Mouse (Mus musculus) MEL (cell line): ENCODE measurements around the gene Cnot6l. TPM values are rescaled to one million over a fixed set of nuclear protein-coding genes. Genes with fewer than 3 reads are reported as not detected.

ENCODE experiments used
- DNase-seq: peaks from one replicate; pipeline ENCODE4 v3.0.0; 2011; ENCODE audit warnings: low read depth, low spot score
- H3K27ac ChIP-seq: 2 replicates; pipeline ENCODE4 v1.5.1; 2012; ENCODE audit warnings: low read depth, mild to moderate bottlenecking, control low read depth, low read length, moderate library complexity; ENCODE audit not compliant: control insufficient read depth
- H3K27me3 ChIP-seq, 2 experiments: fragments of 150-350 bp in 1 of 2; sonication (generic) in 1 of 2; 2 replicates each; pipeline ENCODE4 v1.6.1; 2012; ENCODE audit warnings: low read length in 2 of 2, mild to moderate bottlenecking in 2 of 2, improper control_type of control experiment in 1 of 2, moderate library complexity in 1 of 2; ENCODE audit not compliant: insufficient read depth in 2 of 2, control insufficient read depth in 1 of 2
- H3K36me3 ChIP-seq, 2 experiments: 2 replicates each; pipeline ENCODE4 v1.6.1; 2012 to 2014; ENCODE audit warnings: low read length in 2 of 2, improper control_type of control experiment in 1 of 2, inconsistent platforms in 1 of 2, mild to moderate bottlenecking in 1 of 2; ENCODE audit not compliant: insufficient read depth in 2 of 2, control insufficient read depth in 1 of 2
- H3K4me1 ChIP-seq, 2 experiments: fragments of 150-350 bp in 1 of 2; sonication (generic) in 1 of 2; 2 replicates each; pipeline ENCODE4 v1.6.1; 2012; ENCODE audit warnings: low read length in 2 of 2, improper control_type of control experiment in 1 of 2, mild to moderate bottlenecking in 1 of 2; ENCODE audit not compliant: insufficient read depth in 2 of 2, control insufficient read depth in 1 of 2
- H3K4me3 ChIP-seq, 2 experiments: fragments of 150-350 bp in 1 of 2; sonication (generic) in 1 of 2; 2 replicates each; pipeline ENCODE4 v1.5.1; 2012; ENCODE audit warnings: low read depth in 2 of 2, low read length in 2 of 2, mild to moderate bottlenecking in 2 of 2, moderate library complexity in 2 of 2, control low read depth in 1 of 2, improper control_type of control experiment in 1 of 2; ENCODE audit not compliant: control insufficient read depth in 1 of 2, insufficient read depth in 1 of 2
- H3K79me2 ChIP-seq: 2 replicates; pipeline ENCODE4 v1.6.1; 2012; ENCODE audit warnings: mild to moderate bottlenecking, low read length, moderate library complexity; ENCODE audit not compliant: control insufficient read depth, poor library complexity, insufficient read depth
- H3K9ac ChIP-seq: 2 replicates; pipeline ENCODE4 v1.6.1; 2012; ENCODE audit warnings: low read depth, mild to moderate bottlenecking, control low read depth, low read length, moderate library complexity; ENCODE audit not compliant: control insufficient read depth, poor library complexity, severe bottlenecking
- H3K9me3 ChIP-seq: fragments of 150-350 bp; sonication (generic); replicated peaks from 2 replicates; pipeline ENCODE4 v1.6.1; 2012; ENCODE audit warnings: mild to moderate bottlenecking, low read length, improper control_type of control experiment, moderate library complexity; ENCODE audit not compliant: insufficient read depth
- BHLHE40 ChIP-seq: IDR thresholded peaks from 2 replicates; pipeline ENCODE4 v1.6.1; 2012; ENCODE audit warnings: low read depth, mild to moderate bottlenecking, inconsistent platforms, low read length, improper control_type of control experiment, borderline replicate concordance
- CHD1 ChIP-seq: IDR thresholded peaks from 2 replicates; pipeline ENCODE4 v1.6.1; 2012; ENCODE audit warnings: low read depth, mild to moderate bottlenecking, inconsistent platforms, low read length, improper control_type of control experiment
- CTCF ChIP-seq, 3 experiments: IDR thresholded peaks in 2 of 3; conservative IDR thresholded peaks in 1 of 3; 2 replicates each; pipeline ENCODE4 v1.5.1; 2011 to 2012; ENCODE audit warnings: low read length in 3 of 3, low read depth in 2 of 3, mild to moderate bottlenecking in 2 of 3, improper control_type of control experiment in 1 of 3, inconsistent platforms in 1 of 3, mixed read lengths in 1 of 3, moderate library complexity in 1 of 3; ENCODE audit not compliant: control insufficient read depth in 1 of 3, insufficient read depth in 1 of 3, poor library complexity in 1 of 3, severe bottlenecking in 1 of 3
- E2F4 ChIP-seq: IDR thresholded peaks from 2 replicates; pipeline ENCODE4 v1.6.1; 2011; ENCODE audit warnings: low read depth, low read length, improper control_type of control experiment, borderline replicate concordance
- EP300 ChIP-seq, 2 experiments: IDR thresholded peaks; 2 replicates each; pipeline ENCODE4 v1.6.1; 2011; ENCODE audit warnings: improper control_type of control experiment in 2 of 2, low read length in 2 of 2, low read depth in 1 of 2, mild to moderate bottlenecking in 1 of 2
- ETS1 ChIP-seq: IDR thresholded peaks from 2 replicates; pipeline ENCODE4 v1.6.1; 2012; ENCODE audit warnings: low read depth, mild to moderate bottlenecking, inconsistent platforms, low read length, improper control_type of control experiment, moderate library complexity
- GABPA ChIP-seq: IDR thresholded peaks from 2 replicates; pipeline ENCODE4 v1.6.1; 2012; ENCODE audit warnings: low read depth, mild to moderate bottlenecking, inconsistent platforms, low read length, improper control_type of control experiment, moderate library complexity
- GATA1 ChIP-seq: IDR thresholded peaks from 2 replicates; pipeline ENCODE4 v1.6.1; 2011; ENCODE audit warnings: low read depth, low read length, improper control_type of control experiment
- HCFC1 ChIP-seq: IDR thresholded peaks from 2 replicates; pipeline ENCODE4 v1.6.1; 2012; ENCODE audit warnings: low read depth, mild to moderate bottlenecking, inconsistent platforms, low read length, improper control_type of control experiment, moderate library complexity
- KAT2A ChIP-seq: conservative IDR thresholded peaks from 2 replicates; pipeline ENCODE4 v1.6.1; 2012; ENCODE audit warnings: low read depth, low read length, improper control_type of control experiment, inconsistent platforms
- MAFK ChIP-seq: IDR thresholded peaks from 2 replicates; pipeline ENCODE4 v1.6.1; 2011; ENCODE audit warnings: low read depth, mild to moderate bottlenecking, low read length, improper control_type of control experiment, borderline replicate concordance
- MAX ChIP-seq: IDR thresholded peaks from 2 replicates; pipeline ENCODE4 v1.6.1; 2011; ENCODE audit warnings: low read length, improper control_type of control experiment
- MAZ ChIP-seq: IDR thresholded peaks from 2 replicates; pipeline ENCODE4 v1.6.1; 2012; ENCODE audit warnings: low read depth, mild to moderate bottlenecking, inconsistent platforms, low read length, improper control_type of control experiment
- MEF2A ChIP-seq: IDR thresholded peaks from 2 replicates; pipeline ENCODE4 v1.6.1; 2014; ENCODE audit warnings: low read depth, mild to moderate bottlenecking, inconsistent platforms, low read length, improper control_type of control experiment; ENCODE audit not compliant: poor library complexity, insufficient replicate concordance, severe bottlenecking; ENCODE audit errors: extremely low read depth
- MXI1 ChIP-seq: IDR thresholded peaks from 2 replicates; pipeline ENCODE4 v1.6.1; 2011; ENCODE audit warnings: mild to moderate bottlenecking, low read depth, low read length, improper control_type of control experiment
- MYC ChIP-seq: IDR thresholded peaks from 2 replicates; pipeline ENCODE4 v1.6.1; 2011; ENCODE audit warnings: low read depth, mild to moderate bottlenecking, low read length, improper control_type of control experiment, moderate library complexity
- NELFE ChIP-seq: IDR thresholded peaks from 2 replicates; pipeline ENCODE4 v1.6.1; 2011; ENCODE audit warnings: low read depth, low read length, improper control_type of control experiment
- POLR2A ChIP-seq, 2 experiments: IDR thresholded peaks; 2 replicates each; pipeline ENCODE4 v1.6.1; 2011 to 2012; ENCODE audit warnings: low read length in 2 of 2, mild to moderate bottlenecking in 2 of 2, control low read depth in 1 of 2, improper control_type of control experiment in 1 of 2, low read depth in 1 of 2, moderate library complexity in 1 of 2; ENCODE audit not compliant: control insufficient read depth in 1 of 2, insufficient read depth in 1 of 2, poor library complexity in 1 of 2
- POLR2AphosphoS2 ChIP-seq: IDR thresholded peaks from 2 replicates; pipeline ENCODE4 v1.6.1; 2011; ENCODE audit warnings: low read length, improper control_type of control experiment
- POLR2AphosphoS5 ChIP-seq: IDR thresholded peaks from 2 replicates; pipeline ENCODE4 v1.6.1; 2012; ENCODE audit warnings: low read depth, borderline replicate concordance, mild to moderate bottlenecking, inconsistent platforms, low read length, moderate library complexity, mixed read lengths
- RAD21 ChIP-seq: IDR thresholded peaks from 2 replicates; pipeline ENCODE4 v1.6.1; 2011; ENCODE audit warnings: mild to moderate bottlenecking, low read depth, low read length, improper control_type of control experiment
- RCOR1 ChIP-seq: IDR thresholded peaks from 2 replicates; pipeline ENCODE4 v1.6.1; 2012; ENCODE audit warnings: low read depth, mild to moderate bottlenecking, inconsistent platforms, low read length, improper control_type of control experiment
- SIN3A ChIP-seq: IDR thresholded peaks from 2 replicates; pipeline ENCODE4 v1.6.1; 2012; ENCODE audit warnings: low read length, improper control_type of control experiment, inconsistent platforms
- SMC3 ChIP-seq: IDR thresholded peaks from 2 replicates; pipeline ENCODE4 v1.6.1; 2011; ENCODE audit warnings: low read depth, low read length, improper control_type of control experiment
- TAL1 ChIP-seq: IDR thresholded peaks from 2 replicates; pipeline ENCODE4 v1.6.1; 2012; ENCODE audit warnings: mild to moderate bottlenecking, inconsistent platforms, low read length, moderate library complexity, mixed read lengths
- TBP ChIP-seq: IDR thresholded peaks from 2 replicates; pipeline ENCODE4 v1.8.0; 2011; ENCODE audit warnings: low read depth, low read length, improper control_type of control experiment
- TCF12 ChIP-seq: IDR thresholded peaks from 2 replicates; pipeline ENCODE4 v1.6.1; 2014; ENCODE audit warnings: low read depth, mild to moderate bottlenecking, inconsistent platforms, low read length, improper control_type of control experiment, moderate library complexity
- USF1 ChIP-seq: IDR thresholded peaks from 2 replicates; pipeline ENCODE4 v1.6.1; 2014; ENCODE audit warnings: low read depth, mild to moderate bottlenecking, inconsistent platforms, low read length, improper control_type of control experiment, moderate library complexity
- ZKSCAN1 ChIP-seq: IDR thresholded peaks from 2 replicates; pipeline ENCODE4 v1.6.1; 2012; ENCODE audit warnings: low read depth, mild to moderate bottlenecking, inconsistent platforms, low read length, improper control_type of control experiment, moderate library complexity
- ZMIZ1 ChIP-seq: IDR thresholded peaks from 2 replicates; pipeline ENCODE4 v1.6.1; 2012; ENCODE audit warnings: low read depth, mild to moderate bottlenecking, inconsistent platforms, low read length, improper control_type of control experiment, moderate library complexity
- polyA plus RNA-seq, 2 experiments: library from polyadenylated mRNA; stranded (reverse) in 1 of 2; unstranded in 1 of 2; fragments of >175 nt in 1 of 2; fragments of >200 nt in 1 of 2; gene quantifications; 2 replicates each; pipeline versions ENCODE4 v1.2.1 to v1.2.4; 2012; ENCODE audit warnings: low replicate concordance in 2 of 2, low read depth in 1 of 2; ENCODE audit not compliant: insufficient read length in 2 of 2, insufficient read depth in 1 of 2, missing spikeins in 1 of 2
- total RNA-seq: library from RNA; depleted of rRNA; stranded (reverse); fragments of 300-350 nt; gene quantifications from 2 replicates; pipeline ENCODE4 v1.2.3, GENCODE M21; 2012

Cnot6l gene
- total and polyA plus RNA-seq, 3 experiments: 10.2 to 21.2 TPM; not detected in 1

GRCm38 (mm10) chr5:96201462-96202154, 37.6 kb upstream of the Cnot6l start:
- Histone ChIP-seq H3K27me3 (no peaks in the 10 kb centered on the region), H3K79me2 (no peaks in the 10 kb centered on the region), H3K4me3 (no peak overlapping the region), H3K4me1 (peaks cover 12 to 24% of the 10 kb centered on the region in 2 experiments), H3K27ac (peak overlapping the region; percentile 44; the same call in 1 of the 2 replicates), H3K9ac (no peak overlapping the region), H3K36me3 (peaks cover 0 to 46% of the 10 kb centered on the region in 2 experiments; a peak in 2 of 4 replicates), H3K9me3 (no peaks in the 10 kb centered on the region)
- DNase-seq: no peak
- TF ChIP-seq NELFE (no peak), EP300 (IDR thresholded peaks at IDR 0.05; ENCODE audit: low read depth in 1 of 2, low read length in 2 of 2) (peak; percentile 46 to 47; a peak in 3 of 4 replicates), TAL1 (0 out of 2 replicates have a peak, but pooled peaks have one; percentile 22), HCFC1 (no peak), GATA1 (peak; percentile 50; the same call in 1 of the 2 replicates), E2F4 (no peak), TCF12 (0 out of 2 replicates have a peak, but pooled peaks have one; percentile 47), MAFK (no peak)

DNA sequence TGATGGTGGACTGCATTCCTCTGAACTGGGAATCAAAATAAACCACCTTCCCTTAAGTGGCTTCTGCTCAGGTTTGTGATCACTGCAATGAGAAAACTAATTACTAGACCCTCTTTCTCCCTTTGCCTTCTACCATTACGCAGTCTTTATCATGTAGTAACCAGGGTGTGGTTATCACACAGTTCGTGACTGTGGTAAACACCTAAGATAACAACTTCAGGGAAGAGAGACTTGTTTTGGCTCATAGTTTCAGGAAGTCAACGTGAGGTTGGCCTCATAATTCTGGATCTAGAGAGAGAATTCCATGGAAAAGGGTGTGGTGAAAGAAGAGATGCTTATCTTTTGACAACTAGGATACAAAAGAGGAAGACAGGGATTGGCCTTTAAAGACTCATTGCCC, 36.3 kb upstream of the Cnot6l start:
- Histone ChIP-seq H3K4me1 (peaks cover 12 to 24% of the 10 kb centered on the region in 2 experiments), H3K27me3 (peaks cover 0 to 3% of the 10 kb centered on the region in 2 experiments; a peak in 1 of 4 replicates), H3K4me3 (no peak overlapping the region), H3K9me3 (no peaks in the 10 kb centered on the region), H3K9ac (no peak overlapping the region), H3K27ac (no peak overlapping the region), H3K36me3 (peaks cover 0 to 37% of the 10 kb centered on the region in 2 experiments; a peak in 2 of 4 replicates), H3K79me2 (no peaks in the 10 kb centered on the region)
- DNase-seq: peak; percentile 46
- TF ChIP-seq USF1: no peak
- TF ChIP-seq MAX: no peak
- peak; percentile 88 for TF ChIP-seq RCOR1
- peak; percentile 87 for TF ChIP-seq BHLHE40
- TF ChIP-seq POLR2A (IDR thresholded peaks at IDR 0.05; ENCODE audit: control insufficient read depth in 1 of 2, insufficient read depth in 1 of 2, low read depth in 1 of 2, low read length in 2 of 2, poor library complexity in 1 of 2): no peak
- TF ChIP-seq CTCF (IDR thresholded peaks at IDR 0.05 in 2 of 3, conservative IDR thresholded peaks at IDR 0.05 in 1 of 3; ENCODE audit: control insufficient read depth in 1 of 3, insufficient read depth in 1 of 3, low read depth in 2 of 3, low read length in 3 of 3, poor library complexity in 1 of 3, severe bottlenecking in 1 of 3): no peak
- peak; percentile 71; the same call in 1 of the 2 replicates for TF ChIP-seq ETS1
- TF ChIP-seq ZMIZ1: no peak
- TF ChIP-seq TAL1: peak; percentile 41
- no peak for TF ChIP-seq SMC3
- TF ChIP-seq MYC: no peak
- TF ChIP-seq GATA1: peak; percentile 94
- TF ChIP-seq MXI1: no peak
- no peak for TF ChIP-seq RAD21
- no peak for TF ChIP-seq MAZ
- TF ChIP-seq EP300 (IDR thresholded peaks at IDR 0.05; ENCODE audit: low read depth in 1 of 2, low read length in 2 of 2): peak; percentile 79 to 87
- no peak for TF ChIP-seq E2F4
- no peak for TF ChIP-seq POLR2AphosphoS2
- no peak for TF ChIP-seq GABPA
- TF ChIP-seq KAT2A: no peak
- no peak for TF ChIP-seq MEF2A
- TF ChIP-seq TBP: no peak
- no peak for TF ChIP-seq CHD1
- TF ChIP-seq POLR2AphosphoS5: no peak
- no peak for TF ChIP-seq ZKSCAN1
- no peak for TF ChIP-seq SIN3A
